Mouse (Mus musculus): ENCODE results near the gene Lrrc28. TPM values are rescaled to one million over a fixed set of nuclear protein-coding genes. Genes with fewer than 3 reads are reported as not detected.

The Lrrc28 gene
- polyA plus RNA-seq, 1 experiment from 2014 or later: 21.1 TPM

DNA sequence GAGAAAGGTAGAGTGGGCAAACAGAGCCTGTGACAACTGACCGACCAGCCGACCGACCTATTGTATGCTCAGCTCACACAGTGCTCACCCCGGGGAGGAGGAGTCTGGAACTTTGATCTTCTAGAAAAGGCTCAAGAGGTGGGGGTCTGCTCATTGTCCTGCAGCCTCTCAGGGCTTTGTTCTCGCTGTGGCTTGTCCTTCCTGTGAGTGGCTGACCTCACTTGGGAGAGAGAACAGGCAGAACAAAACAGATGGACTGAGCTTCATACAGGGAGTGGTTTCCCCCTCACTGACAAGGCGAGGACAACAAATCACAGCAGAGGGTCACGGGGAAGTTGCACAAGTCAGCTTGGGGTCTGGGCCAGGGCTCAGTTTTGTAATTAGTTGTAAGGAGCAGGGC, 181.5 kb downstream of the Lrrc28 start:
- H3K27ac ChIP-seq (ENCODE audit: low read depth, low read length): peak overlapping the region; percentile 21; the same call in 1 of the 2 replicates
- peak; percentile 35 for ATAC-seq

More for the DNA sequence above, 181.5 kb downstream of the Lrrc28 start:
- H3K9me3 ChIP-seq (ENCODE audit: control insufficient read depth, low read length): no peaks in the 10 kb centered on the region
- H3K4me1 ChIP-seq (ENCODE audit: control insufficient read depth, insufficient read depth, low read depth, low read length): peaks cover 15% of the 10 kb centered on the region
- no peak overlapping the region for H3K4me3 ChIP-seq (ENCODE audit: low read length)
- 14% methylated on average over 7 of the region's 7 CpGs for WGBS
- no peak overlapping the region for H3K9ac ChIP-seq (ENCODE audit: low read depth, low read length)
- H3K27me3 ChIP-seq (replicated peaks; ENCODE audit: control insufficient read depth, insufficient read depth, low read length): no peaks in the 10 kb centered on the region
- H3K36me3 ChIP-seq (ENCODE audit: control insufficient read depth, insufficient read depth, low read length): no peaks in the 10 kb centered on the region
- no peak overlapping the region for H3K4me2 ChIP-seq (ENCODE audit: low read length)

Other genes with a start within 250 kb of the Lrrc28 start
- 7.6 and 9.9 TPM in 2 replicates for gene Ttc23, start 2.1 kb upstream of the Lrrc28 start, polyA plus RNA-seq (2015; fragmentation: Nextera tagmentation; extraction: Ambion mirVana)
- gene Synm, start 114.5 kb upstream of the Lrrc28 start, polyA plus RNA-seq (2015; fragmentation: Nextera tagmentation; extraction: Ambion mirVana): 6.0 and 7.1 TPM in 2 replicates